Mouse (Mus musculus) liver, adult 2 months (tissue): ENCODE measurements around the gene 2310030G06Rik.

Source experiments
- CTCF ChIP-seq: fragments of 200-500 bp; IDR thresholded peaks from 2 replicates; pipeline ENCODE4 v1.5.1; 2011; ENCODE audit warnings: low read depth, low read length, control low read depth
- POLR2A ChIP-seq: fragments of 200-500 bp; IDR thresholded peaks from 2 replicates; pipeline ENCODE4 v1.6.1; 2011; ENCODE audit warnings: low read length, control low read depth; ENCODE audit not compliant: insufficient read depth; ENCODE audit errors: extremely low read depth

DNA sequence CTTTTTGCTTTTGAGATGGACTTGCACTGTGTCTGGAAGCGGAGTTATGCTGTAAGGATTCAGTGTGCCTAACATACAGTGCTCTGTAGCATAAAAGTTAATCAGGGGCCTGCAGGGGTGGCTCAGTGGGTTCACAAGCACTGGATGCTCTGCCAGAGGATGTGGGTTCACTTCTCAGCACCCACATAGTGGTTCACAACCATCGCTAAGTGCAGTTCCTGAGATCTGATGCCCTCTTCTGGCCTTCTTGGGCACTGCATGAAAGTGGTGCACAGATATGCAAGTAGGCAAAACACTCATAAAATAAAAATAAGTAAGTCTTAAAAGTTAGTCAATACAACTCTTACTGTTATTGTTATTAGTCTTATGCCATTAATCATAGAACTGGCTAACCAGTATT is 35.8 kb upstream of the 2310030G06Rik start:
- no peak for TF ChIP-seq POLR2A
- TF ChIP-seq CTCF, result peak; percentile 59
